Mouse (Mus musculus) midbrain, embryonic 14.5 days (tissue): Measurements from ENCODE around the gene Mup1. TPM values are rescaled to one million over a fixed set of nuclear protein-coding genes. Genes with fewer than 3 reads are reported as not detected.
"Not testable (repeated sequence)": the region's sequence is repeated elsewhere in the genome, so short reads cannot be mapped to it uniquely, and the experiment has no call there.

Source experiments
- ATAC-seq: fragments of 200-750 bp; cut with Nextera tagmentation; 2 replicates; pipeline ENCODE4 v1.8.0; 2017; ENCODE audit warnings: moderate number of reproducible peaks, moderate library complexity; ENCODE audit not compliant: low FRiP score, low TSS enrichment
- DNase-seq: peaks from one replicate; pipeline ENCODE4 v3.0.0-alpha.2; 2015
- H3K27ac ChIP-seq: fragments of 300-500 bp; sonication (generic); replicated peaks from 2 replicates; pipeline ENCODE4 v1.5.1; 2014; ENCODE audit warnings: mild to moderate bottlenecking, low read depth, low read length, moderate library complexity
- H3K27me3 ChIP-seq: fragments of 300-500 bp; sonication (generic); 2 replicates; pipeline ENCODE4 v1.6.1; 2014; ENCODE audit warnings: low read length, control low read depth, mixed read lengths; ENCODE audit not compliant: control insufficient read depth, insufficient read depth
- H3K36me3 ChIP-seq: fragments of 300-500 bp; sonication (generic); 2 replicates; pipeline ENCODE4 v1.6.1; 2014; ENCODE audit warnings: low read length, control low read depth; ENCODE audit not compliant: control insufficient read depth, insufficient read depth
- H3K4me1 ChIP-seq: fragments of 300-500 bp; sonication (generic); 2 replicates; pipeline ENCODE4 v1.6.1; 2014; ENCODE audit warnings: mild to moderate bottlenecking, antibody characterized with exemption, low read length, control low read depth; ENCODE audit not compliant: control insufficient read depth, insufficient read depth
- H3K4me2 ChIP-seq: fragments of 300-500 bp; sonication (generic); 2 replicates; pipeline ENCODE4 v1.6.1; 2014; ENCODE audit warnings: mild to moderate bottlenecking, low read length, moderate library complexity
- H3K4me3 ChIP-seq: fragments of 300-500 bp; sonication (generic); replicated peaks from 2 replicates; pipeline ENCODE4 v1.5.1; 2014; ENCODE audit warnings: low read depth, low read length
- H3K9ac ChIP-seq: fragments of 300-500 bp; sonication (generic); replicated peaks from 2 replicates; pipeline ENCODE4 v1.6.1; 2014; ENCODE audit warnings: mild to moderate bottlenecking, low read length, moderate library complexity
- H3K9me3 ChIP-seq: fragments of 300-500 bp; sonication (generic); 2 replicates; pipeline ENCODE4 v1.6.1; 2016; ENCODE audit warnings: low read length, control low read depth, mixed read lengths; ENCODE audit not compliant: control insufficient read depth
- WGBS: fragments of 180-500 bp; shearing (Covaris S2); extraction: QIAGEN DNeasy Blood & Tissue Kit; methylation state at CpG from one replicate; pipeline ENCODE4 v1.1.7; 2014; 5-methylcytosine and 5-hydroxymethylcytosine counted together
- polyA plus RNA-seq: library from polyadenylated mRNA; unstranded; fragments of >200 nt; fragmentation: Nextera tagmentation; extraction: Ambion mirVana; gene quantifications from 2 replicates; pipeline ENCODE4 v1.2.1, GENCODE M21; 2014

The Mup1 gene
- not detected in 2 replicates for polyA plus RNA-seq

GRCm38 (mm10) chr4:60501860-60502259 lies at the start of gene Mup1:
TSS of gene Mup1 (minus strand) at chr4:60501960.
- not testable (repeated sequence) for H3K36me3 ChIP-seq, ATAC-seq, H3K27ac ChIP-seq, H3K9ac ChIP-seq, H3K4me3 ChIP-seq, H3K4me1 ChIP-seq, H3K27me3 ChIP-seq, H3K4me2 ChIP-seq, DNase-seq, H3K9me3 ChIP-seq
- WGBS = 83% methylated on average over 2 of the region's 4 CpGs

Other genes with a start within 250 kb of the Mup1 start
- gene Mup9, start 80.0 kb downstream of the Mup1 start, polyA plus RNA-seq = not detected in 2 replicates
- not detected in 2 replicates for gene Mup10, start 80.2 kb upstream of the Mup1 start, polyA plus RNA-seq
- not detected in 2 replicates for gene Mup11, start 160.5 kb upstream of the Mup1 start, polyA plus RNA-seq
- not detected in 2 replicates for gene Mup12, start 239.4 kb upstream of the Mup1 start, polyA plus RNA-seq